Mouse (Mus musculus): ENCODE data around the gene Sf1.

Sf1 gene

GRCm38 (mm10) chr19:6341453-6342077 lies 21.9 kb upstream of the Sf1 start:
- DNase-seq: no peak

- no peak for DNase-seq
Observed at GRCm38 (mm10) chr19:6342276-6342933, 21.1 kb upstream of the Sf1 start.

- DNase-seq: no peak
Observed at GRCm38 (mm10) chr19:6343066-6343925, 20.2 kb upstream of the Sf1 start.

- no peak for DNase-seq
Observed at GRCm38 (mm10) chr19:6343996-6344395, 19.5 kb upstream of the Sf1 start.

GRCm38 (mm10) chr19:6346023-6346422 lies 17.5 kb upstream of the Sf1 start:
- DNase-seq: no peak

- DNase-seq: no peak
Observed at GRCm38 (mm10) chr19:6346661-6347060, 16.8 kb upstream of the Sf1 start.

- DNase-seq: no peak
Observed at GRCm38 (mm10) chr19:6347615-6348014, 15.9 kb upstream of the Sf1 start.

- DNase-seq: no peak
Observed at GRCm38 (mm10) chr19:6348717-6349116, 14.8 kb upstream of the Sf1 start.

- no peak for DNase-seq
Observed at GRCm38 (mm10) chr19:6349215-6349983, 14.1 kb upstream of the Sf1 start.

GRCm38 (mm10) chr19:6351431-6352106 lies 11.9 kb upstream of the Sf1 start:
- no peak for DNase-seq

- DNase-seq: no peak
Observed at GRCm38 (mm10) chr19:6352107-6352505, 11.4 kb upstream of the Sf1 start.

- DNase-seq: no peak
Observed at GRCm38 (mm10) chr19:6354030-6354429, 9.5 kb upstream of the Sf1 start.

- no peak for DNase-seq
Observed at GRCm38 (mm10) chr19:6361291-6361690, 2.2 kb upstream of the Sf1 start.

- no peak for DNase-seq
Observed at GRCm38 (mm10) chr19:6363091-6363410, 439 bp upstream of the Sf1 start.

- peak; percentile 93 for DNase-seq
Observed at GRCm38 (mm10) chr19:6364317-6364725, 831 bp downstream of the Sf1 start.

GRCm38 (mm10) chr19:6364842-6365241 lies 1.4 kb downstream of the Sf1 start:
- DNase-seq: no peak

- DNase-seq: no peak
Observed at GRCm38 (mm10) chr19:6370175-6370574, 6.7 kb downstream of the Sf1 start.

GRCm38 (mm10) chr19:6372433-6372832 lies 8.9 kb downstream of the Sf1 start:
- no peak for DNase-seq

- peak; percentile 93 for DNase-seq
Observed at GRCm38 (mm10) chr19:6373539-6374400, 10.3 kb downstream of the Sf1 start.

- DNase-seq: no peak
Observed at GRCm38 (mm10) chr19:6374571-6374970, 11.1 kb downstream of the Sf1 start.

- DNase-seq: no peak
Observed at GRCm38 (mm10) chr19:6375423-6376254, 12.1 kb downstream of the Sf1 start.
